Mouse (Mus musculus) cerebellum, adult 2 months (tissue): Measurements from ENCODE around the gene B3gnt5.

Source experiments
- CTCF ChIP-seq: fragments of 200-500 bp; IDR thresholded peaks from 2 replicates; pipeline ENCODE4 v1.5.1; 2011; ENCODE audit warnings: low read depth, mild to moderate bottlenecking, control low read depth, low read length, moderate library complexity, borderline replicate concordance; ENCODE audit not compliant: insufficient read depth
- POLR2A ChIP-seq: fragments of 200-500 bp; IDR thresholded peaks from 2 replicates; pipeline ENCODE4 v1.6.1; 2011; ENCODE audit warnings: low read length, control low read depth, borderline replicate concordance; ENCODE audit not compliant: insufficient read depth

DNA sequence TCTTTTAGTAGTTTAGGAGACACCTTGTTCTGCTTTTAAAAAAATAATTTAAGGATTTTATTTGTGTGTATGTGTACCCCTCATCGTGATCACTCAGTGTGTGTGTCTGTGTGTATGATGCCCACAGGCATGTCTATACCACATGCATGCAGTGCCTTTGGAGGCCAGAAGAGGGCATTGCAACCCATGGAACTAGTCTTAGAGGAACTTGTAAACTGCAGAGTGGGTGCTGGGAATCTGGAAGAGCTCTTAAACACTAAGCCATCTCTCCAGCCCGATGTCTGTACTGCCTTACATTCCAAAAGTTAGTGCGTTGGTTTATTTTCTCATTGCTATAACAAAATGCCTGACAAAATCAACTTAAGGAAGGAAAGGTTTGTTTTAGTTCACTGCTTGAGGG, 6.1 kb downstream of the B3gnt5 start:
- TF ChIP-seq POLR2A (no peak), CTCF (no peak)
